Mouse (Mus musculus): ENCODE data around the gene Imp4. TPM values are rescaled to one million over a fixed set of nuclear protein-coding genes. Genes with fewer than 3 reads are reported as not detected.
"Not testable (repeated sequence)": the region's sequence is repeated elsewhere in the genome, so short reads cannot be mapped to it uniquely, and the experiment has no call there.

Gene Imp4
- polyA plus RNA-seq, 1 experiment from 2014 or later = 90.3 TPM

DNA sequence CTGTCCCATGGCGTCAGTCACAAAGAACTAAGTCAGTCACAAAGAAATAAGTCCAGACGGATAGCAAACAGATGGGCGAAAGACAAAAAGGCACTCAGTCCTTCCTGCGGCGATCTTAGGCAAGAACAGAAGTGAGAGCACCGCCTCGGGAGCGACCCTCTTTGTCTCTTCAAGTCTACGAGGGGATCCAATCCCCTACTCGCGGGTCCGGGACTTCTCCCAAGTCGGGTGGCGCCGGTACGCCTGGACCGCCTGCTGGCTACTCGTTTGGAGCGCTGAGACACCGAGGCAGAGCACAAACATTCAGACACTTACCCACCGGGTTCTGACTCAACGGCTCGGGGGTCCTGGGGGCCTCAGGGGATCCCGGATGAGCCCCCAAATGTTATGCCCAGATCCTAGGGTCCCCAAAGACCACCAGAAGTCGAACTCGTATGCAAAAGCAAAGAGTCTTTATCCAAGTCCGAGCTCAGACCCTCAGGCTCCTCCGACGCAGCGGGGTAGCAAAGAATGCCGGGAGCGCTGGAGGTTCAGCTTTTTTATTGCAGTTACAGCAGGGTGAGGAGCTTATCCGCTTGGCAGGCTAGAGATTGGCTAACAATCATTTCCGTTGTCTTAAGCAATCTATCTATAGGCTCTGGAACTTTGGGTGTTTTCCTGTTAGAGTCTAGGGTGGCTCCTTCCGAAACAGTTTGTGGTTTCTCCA lies 6.7 kb upstream of the Imp4 start:
- H3K36me3 ChIP-seq (ENCODE audit: control insufficient read depth, insufficient read depth, low read length) = no peaks in the 10 kb centered on the region; the same call in 1 of the 2 replicates
- WGBS = 4% methylated on average over 35 of the region's 35 CpGs
- DNase-seq (ENCODE audit: low spot score, missing footprints) (peak; percentile 97), ATAC-seq (ENCODE audit: low FRiP score) (peak; percentile 36)
- H3K9me3 ChIP-seq (ENCODE audit: control insufficient read depth, low read length) = peaks cover 25% of the 10 kb centered on the region; the same call in 1 of the 2 replicates
- peak overlapping the region; percentile 29 for H3K4me3 ChIP-seq (ENCODE audit: low read depth, low read length)
- H3K27ac ChIP-seq (ENCODE audit: low read depth, low read length) = peak overlapping the region; percentile 52
- peaks cover 7% of the 10 kb centered on the region; the same call in 1 of the 2 replicates for H3K4me1 ChIP-seq (ENCODE audit: control insufficient read depth, insufficient read depth, low read length)
- H3K4me2 ChIP-seq = peak overlapping the region; percentile 49
- H3K9ac ChIP-seq (ENCODE audit: low read length) = peak overlapping the region; percentile 61
- no peaks in the 10 kb centered on the region for H3K27me3 ChIP-seq (ENCODE audit: control insufficient read depth, insufficient read depth, low read length)

- DNase-seq (ENCODE audit: low spot score, missing footprints) = peak; percentile 91
- WGBS = 6% methylated on average over 19 of the region's 19 CpGs
- Histone ChIP-seq H3K27me3 (ENCODE audit: control insufficient read depth, insufficient read depth, low read length) (no peaks in the 10 kb centered on the region), H3K4me3 (ENCODE audit: low read depth, low read length) (peak overlapping the region; percentile 51), H3K36me3 (ENCODE audit: control insufficient read depth, insufficient read depth, low read length) (no peaks in the 10 kb centered on the region; the same call in 1 of the 2 replicates), H3K4me1 (ENCODE audit: control insufficient read depth, insufficient read depth, low read length) (peaks cover 12% of the 10 kb centered on the region), H3K27ac (ENCODE audit: low read depth, low read length) (no peak overlapping the region), H3K9ac (ENCODE audit: low read length) (peak overlapping the region; percentile 54; the same call in 1 of the 2 replicates), H3K4me2 (peak overlapping the region; percentile 47), H3K9me3 (ENCODE audit: control insufficient read depth, low read length) (peaks cover 25% of the 10 kb centered on the region; the same call in 1 of the 2 replicates)
- no peak for ATAC-seq (ENCODE audit: low FRiP score)
Observed at GRCm38 (mm10) chr1:34433891-34434521, 5.6 kb upstream of the Imp4 start.

DNA sequence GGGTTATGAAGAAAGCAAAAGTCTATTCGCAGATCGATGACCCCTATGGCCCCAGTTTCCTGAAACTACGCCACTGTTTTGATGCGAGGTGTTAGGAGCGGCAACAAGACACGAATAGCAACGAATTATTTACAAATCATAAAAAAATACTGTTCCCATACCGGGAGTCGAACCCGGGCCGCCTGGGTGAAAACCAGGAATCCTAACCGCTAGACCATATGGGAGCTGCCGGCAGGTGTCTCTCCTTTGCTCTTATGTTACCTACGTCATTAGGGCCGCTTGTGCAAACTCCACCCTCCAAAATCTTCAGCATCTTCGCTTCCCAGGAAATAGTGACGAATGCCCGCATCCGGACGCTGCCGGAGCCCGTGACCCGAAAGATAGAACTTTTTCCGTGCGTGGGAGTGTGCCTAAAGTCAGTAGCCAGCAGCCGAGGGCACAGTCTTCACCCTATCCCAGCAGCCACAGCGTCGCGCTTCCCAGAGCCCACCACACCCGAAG lies 4.9 kb upstream of the Imp4 start:
- Histone ChIP-seq H3K27ac (ENCODE audit: low read depth, low read length) (peak overlapping the region; percentile 71), H3K36me3 (ENCODE audit: control insufficient read depth, insufficient read depth, low read length) (no peaks in the 10 kb centered on the region; the same call in 1 of the 2 replicates), H3K27me3 (ENCODE audit: control insufficient read depth, insufficient read depth, low read length) (no peaks in the 10 kb centered on the region), H3K4me1 (ENCODE audit: control insufficient read depth, insufficient read depth, low read length) (peaks cover 12% of the 10 kb centered on the region), H3K9ac (ENCODE audit: low read length) (peak overlapping the region; percentile 75), H3K9me3 (ENCODE audit: control insufficient read depth, low read length) (peaks cover 19% of the 10 kb centered on the region; the same call in 1 of the 2 replicates), H3K4me2 (peak overlapping the region; percentile 47), H3K4me3 (ENCODE audit: low read depth, low read length) (peak overlapping the region; percentile 51)
- ATAC-seq (ENCODE audit: low FRiP score) = peak; percentile 20; the same call in 1 of the 2 replicates
- under 1% methylated on average over 30 of the region's 30 CpGs for WGBS
- peak; percentile 99 for DNase-seq (ENCODE audit: low spot score, missing footprints)

DNA sequence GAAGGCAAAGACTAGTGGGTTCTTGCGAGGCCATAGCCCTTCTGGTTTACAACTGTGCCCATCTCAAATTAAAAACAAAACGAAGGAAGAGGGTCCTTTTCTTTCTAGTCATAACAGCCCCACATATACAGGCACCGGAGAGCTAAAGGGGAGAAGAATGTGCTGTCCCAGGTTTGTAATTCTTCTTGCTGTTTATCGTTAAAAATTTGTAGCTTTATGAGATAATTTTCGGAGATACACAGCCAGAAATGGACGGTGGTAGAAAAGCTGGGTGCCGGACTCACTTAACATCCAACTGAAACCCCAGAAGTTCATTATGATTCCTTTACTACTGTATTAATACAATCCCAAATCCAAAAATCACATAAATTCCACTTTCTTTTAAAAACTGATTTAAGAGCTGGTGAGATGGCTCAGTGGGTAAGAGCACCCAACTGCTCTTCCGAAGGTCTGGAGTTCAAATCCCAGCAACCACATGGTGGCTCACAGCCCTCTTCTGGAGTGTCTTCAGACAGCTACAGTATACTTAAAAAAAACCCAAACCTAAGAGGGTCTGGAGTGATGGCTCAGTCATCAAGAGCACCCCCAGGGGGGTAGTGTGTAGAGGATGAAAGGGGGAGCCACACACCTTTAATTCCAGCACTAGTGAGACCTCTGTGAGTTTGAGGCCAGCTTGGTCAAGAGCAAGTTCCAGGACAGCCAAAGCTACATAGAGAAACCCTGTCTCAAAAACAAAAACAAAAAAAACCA lies 4.1 kb upstream of the Imp4 start:
- DNase-seq (ENCODE audit: low spot score, missing footprints) = peak; percentile 92

GRCm38 (mm10) chr1:34436374-34436773 lies 3.3 kb upstream of the Imp4 start:
- no peak overlapping the region for H3K4me2 ChIP-seq
- no peaks in the 10 kb centered on the region for H3K36me3 ChIP-seq (ENCODE audit: control insufficient read depth, insufficient read depth, low read length)
- H3K9ac ChIP-seq (ENCODE audit: low read length) = no peak overlapping the region
- H3K4me1 ChIP-seq (ENCODE audit: control insufficient read depth, insufficient read depth, low read length) = peaks cover 17% of the 10 kb centered on the region
- no peak overlapping the region for H3K27ac ChIP-seq (ENCODE audit: low read depth, low read length)
- no peaks in the 10 kb centered on the region for H3K27me3 ChIP-seq (ENCODE audit: control insufficient read depth, insufficient read depth, low read length)
- peaks cover 7% of the 10 kb centered on the region; the same call in 1 of the 2 replicates for H3K9me3 ChIP-seq (ENCODE audit: control insufficient read depth, low read length)
- WGBS = 85% methylated on average over 3 of the region's 3 CpGs
- no peak for DNase-seq (ENCODE audit: low spot score, missing footprints)
- ATAC-seq (ENCODE audit: low FRiP score) = no peak
- no peak overlapping the region for H3K4me3 ChIP-seq (ENCODE audit: low read depth, low read length)

More for the DNA sequence above, 4.1 kb upstream of the Imp4 start:
- WGBS = 34% methylated on average over 8 of the region's 8 CpGs
- Histone ChIP-seq H3K27me3 (ENCODE audit: control insufficient read depth, insufficient read depth, low read length) (no peaks in the 10 kb centered on the region), H3K4me1 (ENCODE audit: control insufficient read depth, insufficient read depth, low read length) (peaks cover 15% of the 10 kb centered on the region), H3K36me3 (ENCODE audit: control insufficient read depth, insufficient read depth, low read length) (no peaks in the 10 kb centered on the region; the same call in 1 of the 2 replicates), H3K27ac (ENCODE audit: low read depth, low read length) (peak overlapping the region; percentile 71), H3K9ac (ENCODE audit: low read length) (peak overlapping the region; percentile 75; the same call in 1 of the 2 replicates), H3K4me3 (ENCODE audit: low read depth, low read length) (peak overlapping the region; percentile 51), H3K4me2 (peak overlapping the region; percentile 47), H3K9me3 (ENCODE audit: control insufficient read depth, low read length) (peaks cover 15% of the 10 kb centered on the region; the same call in 1 of the 2 replicates)
- ATAC-seq (ENCODE audit: low FRiP score) = no peak

GRCm38 (mm10) chr1:34437366-34437765 lies 2.3 kb upstream of the Imp4 start:
- peak; percentile 45 for DNase-seq (ENCODE audit: low spot score, missing footprints)
- not testable (repeated sequence) for H3K4me3 ChIP-seq (ENCODE audit: low read depth, low read length); ATAC-seq (ENCODE audit: low FRiP score); H3K36me3 ChIP-seq (ENCODE audit: control insufficient read depth, insufficient read depth, low read length); H3K4me2 ChIP-seq; H3K27me3 ChIP-seq (ENCODE audit: control insufficient read depth, insufficient read depth, low read length); H3K9me3 ChIP-seq (ENCODE audit: control insufficient read depth, low read length); H3K27ac ChIP-seq (ENCODE audit: low read depth, low read length); H3K9ac ChIP-seq (ENCODE audit: low read length)
- peaks cover 17% of the 10 kb centered on the region for H3K4me1 ChIP-seq (ENCODE audit: control insufficient read depth, insufficient read depth, low read length)
- WGBS = 89% methylated on average over 8 of the region's 8 CpGs

DNA sequence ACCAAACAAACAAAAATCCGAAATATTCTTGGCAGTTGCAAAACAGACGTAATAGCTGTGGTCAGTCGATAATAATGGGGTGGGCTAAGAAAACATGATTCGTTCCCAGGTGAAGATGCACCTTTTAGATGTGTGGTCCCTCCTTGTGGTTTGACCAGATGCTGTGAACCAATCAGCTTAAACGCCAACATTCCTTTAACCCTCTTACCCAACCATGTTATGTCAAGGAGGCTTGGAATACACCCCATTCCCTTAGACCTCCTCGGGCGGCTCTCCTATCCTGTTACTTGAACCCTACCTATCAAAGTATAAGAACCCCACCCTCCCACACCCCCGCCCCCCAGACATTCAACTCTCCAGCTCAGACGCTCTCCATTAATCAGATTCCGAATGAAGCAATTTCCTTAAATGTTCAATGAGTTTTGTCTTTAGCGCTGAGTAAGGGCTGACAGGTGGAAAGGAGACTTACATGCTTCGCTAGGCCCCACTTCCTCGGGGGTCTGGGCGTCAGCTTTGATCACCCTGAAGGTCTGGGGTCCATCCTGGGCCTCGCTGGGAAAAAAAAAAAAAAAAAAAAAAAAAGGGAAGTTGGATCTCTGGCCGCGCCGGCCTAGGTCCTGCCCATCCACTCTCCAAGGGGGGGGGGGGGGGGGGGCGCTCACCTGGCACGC lies 1.1 kb upstream of the Imp4 start:
- ATAC-seq (ENCODE audit: low FRiP score) = no peak
- Histone ChIP-seq H3K4me3 (ENCODE audit: low read depth, low read length) (peak overlapping the region; percentile 71), H3K4me2 (peak overlapping the region; percentile 55), H3K9ac (ENCODE audit: low read length) (peak overlapping the region; percentile 67), H3K4me1 (ENCODE audit: control insufficient read depth, insufficient read depth, low read length) (peaks cover 14% of the 10 kb centered on the region), H3K27me3 (ENCODE audit: control insufficient read depth, insufficient read depth, low read length) (no peaks in the 10 kb centered on the region), H3K27ac (ENCODE audit: low read depth, low read length) (no peak overlapping the region), H3K36me3 (ENCODE audit: control insufficient read depth, insufficient read depth, low read length) (peaks cover 6% of the 10 kb centered on the region), H3K9me3 (ENCODE audit: control insufficient read depth, low read length) (no peaks in the 10 kb centered on the region)
- DNase-seq (ENCODE audit: low spot score, missing footprints) = peak; percentile 79
- WGBS = 45% methylated on average over 16 of the region's 20 CpGs

DNA sequence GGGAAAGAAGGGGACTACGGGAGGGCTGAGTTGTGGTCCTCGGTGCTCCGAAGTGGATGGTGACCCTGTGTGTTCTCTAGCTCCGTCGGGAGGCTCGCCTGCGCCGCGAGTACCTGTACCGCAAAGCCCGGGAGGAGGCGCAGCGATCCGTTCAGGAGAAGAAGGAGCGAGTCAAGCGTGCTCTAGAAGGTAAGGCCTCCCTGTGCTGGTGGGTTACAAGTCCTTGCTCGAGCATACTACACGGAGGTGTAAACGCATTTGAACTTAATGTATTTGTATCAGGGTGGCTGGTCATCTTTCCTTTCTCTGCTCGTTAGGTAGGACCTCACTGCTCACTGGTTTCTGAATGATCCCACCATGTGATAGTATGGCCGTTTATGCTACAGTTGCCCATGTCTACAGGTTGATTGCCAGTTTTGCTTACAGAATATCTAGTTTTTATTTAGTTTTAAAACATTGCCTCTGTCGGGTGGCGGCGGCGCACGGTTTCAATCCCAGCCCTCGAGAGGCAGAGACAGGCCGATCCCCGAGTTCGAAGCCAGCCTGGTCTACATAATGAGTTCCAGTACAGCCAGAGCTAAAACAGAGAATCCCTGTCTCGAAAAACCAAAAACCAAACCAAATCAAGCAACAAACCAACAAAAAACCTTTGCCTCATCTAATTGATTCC lies 445 bp downstream of the Imp4 start:
- 9% methylated on average over 31 of the region's 31 CpGs for WGBS
- peak overlapping the region; percentile 72 for H3K4me2 ChIP-seq
- ATAC-seq (ENCODE audit: low FRiP score) (peak; percentile 43), DNase-seq (ENCODE audit: low spot score, missing footprints) (no peak)
- no peaks in the 10 kb centered on the region for H3K27me3 ChIP-seq (ENCODE audit: control insufficient read depth, insufficient read depth, low read length)
- peak overlapping the region; percentile 71 for H3K9ac ChIP-seq (ENCODE audit: low read length)
- H3K36me3 ChIP-seq (ENCODE audit: control insufficient read depth, insufficient read depth, low read length) = peaks cover 21% of the 10 kb centered on the region
- H3K27ac ChIP-seq (ENCODE audit: low read depth, low read length) = no peak overlapping the region
- H3K4me3 ChIP-seq (ENCODE audit: low read depth, low read length) = peak overlapping the region; percentile 71
- H3K9me3 ChIP-seq (ENCODE audit: control insufficient read depth, low read length) = no peaks in the 10 kb centered on the region
- H3K4me1 ChIP-seq (ENCODE audit: control insufficient read depth, insufficient read depth, low read length) = peaks cover 10% of the 10 kb centered on the region
